Mouse (Mus musculus): ENCODE results near the gene Smn1. TPM values are rescaled to one million over a fixed set of nuclear protein-coding genes. Genes with fewer than 3 reads are reported as not detected.

Gene Smn1
- total and polyA plus RNA-seq, 3 experiments: 31.2 to 122 (median 35.0) TPM

DNA sequence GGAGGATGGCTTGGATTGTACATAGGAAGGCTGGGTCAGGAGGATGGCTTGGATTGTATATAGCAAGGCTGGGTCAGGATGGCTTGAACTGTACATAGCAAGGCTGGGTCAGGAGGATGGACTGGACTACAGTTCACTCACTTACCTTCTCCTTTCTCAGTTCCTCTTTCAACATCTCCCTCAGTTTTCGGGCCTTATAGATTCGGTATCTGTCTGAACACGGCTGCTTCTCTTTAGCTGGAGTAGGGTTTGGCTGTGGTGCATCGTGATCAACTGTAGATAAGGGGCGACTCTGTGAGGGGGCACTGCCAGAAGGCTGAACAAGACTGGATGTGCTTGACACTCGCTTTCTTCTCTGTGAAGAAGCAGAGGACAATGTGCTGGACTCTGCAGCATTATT lies 25.8 kb upstream of the Smn1 start:
- in situ Hi-C loops (cut with MboI; ENCODE audit: low pct_ligation_motif_present, low pct_unique_long_range_greater_than_20kb, low sequenced_read_pairs): no loop called here
- no peaks in the 10 kb centered on the region for H3K9me3 ChIP-seq (replicated peaks; ENCODE audit: low read length)
- H3K27me3 ChIP-seq (replicated peaks): no peaks in the 10 kb centered on the region
- H3K4me3 ChIP-seq (replicated peaks in 1 of 3; ENCODE audit: low read depth in 2 of 3, low read length in 2 of 3, poor library complexity in 1 of 3): no peak overlapping the region
- H3K79me2 ChIP-seq (replicated peaks; ENCODE audit: control insufficient read depth, extremely low read depth, insufficient read depth, poor library complexity, severe bottlenecking): peaks cover 41% of the 10 kb centered on the region
- DNase-seq (ENCODE audit: extremely low read depth): peak; percentile 27
- peak; percentile 91 for TF ChIP-seq IRF4 (IDR thresholded peaks at IDR 0.05; ENCODE audit: low read depth, low read length)
- TF ChIP-seq TBP (conservative IDR thresholded peaks at IDR 0.05; ENCODE audit: low read depth, low read length): no peak
- peak; percentile 87 for TF ChIP-seq EP300 (IDR thresholded peaks at IDR 0.05; ENCODE audit: low read length)
- peaks cover 29 to 55% of the 10 kb centered on the region in 2 experiments for H3K36me3 ChIP-seq (replicated peaks in 1 of 2; ENCODE audit: control insufficient read depth in 1 of 2, insufficient read depth in 1 of 2, low read length in 1 of 2)
- dilution Hi-C loops (cut with MboI; ENCODE audit: extremely low pct_ligation_motif_present, extremely low pct_unique_long_range_greater_than_20kb, low sequenced_read_pairs): no loop called here
- H3K9ac ChIP-seq (ENCODE audit: insufficient read depth, low read depth): no peak overlapping the region
- H3K27ac ChIP-seq (ENCODE audit: insufficient read depth, low read depth): peak overlapping the region; percentile 30
- no peak overlapping the region for H3K4me2 ChIP-seq (ENCODE audit: insufficient read depth, low read depth, poor library complexity, severe bottlenecking)
- peaks cover 14 to 34% of the 10 kb centered on the region in 2 experiments for H3K4me1 ChIP-seq (ENCODE audit: control insufficient read depth in 1 of 2, insufficient read depth in 2 of 2)

DNA sequence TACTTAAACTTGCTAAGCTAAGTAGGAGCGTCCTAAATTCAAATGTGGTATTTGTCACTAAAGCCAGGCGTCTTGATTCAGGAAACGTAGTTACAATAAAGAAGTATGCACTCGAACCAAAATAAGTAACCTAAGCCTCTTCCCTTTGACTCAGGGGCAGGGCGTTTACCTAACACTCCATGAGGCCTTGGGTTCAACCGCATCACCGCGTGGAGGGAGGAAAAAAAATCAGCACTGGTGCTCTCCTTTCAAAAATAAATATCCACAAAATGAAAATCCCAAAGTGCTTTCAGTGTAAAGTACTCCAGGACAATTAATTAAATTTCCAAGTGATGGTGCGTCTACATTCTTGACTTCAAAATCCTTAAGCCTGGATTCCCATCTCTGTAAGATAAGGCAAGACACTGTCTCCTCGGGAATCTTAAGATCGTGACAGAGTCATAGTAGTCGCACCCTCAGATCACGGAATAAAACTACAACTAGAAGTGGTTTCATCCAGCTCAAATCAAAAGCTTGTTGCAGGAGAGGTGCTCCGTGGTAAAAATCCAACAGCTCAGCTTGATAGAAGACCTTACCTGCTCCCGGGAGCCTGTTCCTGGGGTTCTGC lies 21.5 kb upstream of the Smn1 start:
- Histone ChIP-seq H3K4me1 (ENCODE audit: control insufficient read depth in 1 of 2, insufficient read depth in 2 of 2) (peaks cover 14 to 45% of the 10 kb centered on the region in 2 experiments), H3K9ac (ENCODE audit: insufficient read depth, low read depth) (peak overlapping the region; percentile 74), H3K79me2 (replicated peaks; ENCODE audit: control insufficient read depth, extremely low read depth, insufficient read depth, poor library complexity, severe bottlenecking) (peaks cover 41% of the 10 kb centered on the region), H3K4me3 (replicated peaks in 1 of 3; ENCODE audit: low read depth in 2 of 3, low read length in 2 of 3, poor library complexity in 1 of 3) (peak overlapping the region; percentile 74 to 93 (median 89)), H3K9me3 (replicated peaks; ENCODE audit: low read length) (no peaks in the 10 kb centered on the region), H3K27me3 (replicated peaks) (peaks cover 9% of the 10 kb centered on the region), H3K27ac (ENCODE audit: insufficient read depth, low read depth) (no peak overlapping the region), H3K36me3 (replicated peaks in 1 of 2; ENCODE audit: control insufficient read depth in 1 of 2, insufficient read depth in 1 of 2, low read length in 1 of 2) (peaks cover 4 to 14% of the 10 kb centered on the region in 2 experiments), H3K4me2 (ENCODE audit: insufficient read depth, low read depth, poor library complexity, severe bottlenecking) (peak overlapping the region; percentile 98)
- peak; percentile 40 for DNase-seq (ENCODE audit: extremely low read depth)
- TF ChIP-seq CTCF (conservative IDR thresholded peaks at IDR 0.05 in 1 of 2, IDR thresholded peaks at IDR 0.05 in 1 of 2; ENCODE audit: low read depth in 2 of 2, low read length in 2 of 2): no peak
- TF ChIP-seq UBTF (IDR thresholded peaks at IDR 0.05; ENCODE audit: low read depth, low read length): no peak
- no peak for TF ChIP-seq RAD21 (IDR thresholded peaks at IDR 0.05; ENCODE audit: low read depth, low read length)
- TF ChIP-seq MAX (IDR thresholded peaks at IDR 0.05; ENCODE audit: low read length): peak; percentile 36; the same call in 1 of the 2 replicates
- TF ChIP-seq RCOR1 (conservative IDR thresholded peaks at IDR 0.05; ENCODE audit: low read depth, low read length): no peak
- no peak for TF ChIP-seq HCFC1 (IDR thresholded peaks at IDR 0.05; ENCODE audit: low read depth, low read length)
- TF ChIP-seq PAX5 (IDR thresholded peaks at IDR 0.05; ENCODE audit: low read length): no peak
- TF ChIP-seq MYC (IDR thresholded peaks at IDR 0.05; ENCODE audit: low read depth, low read length): peak; percentile 46; the same call in 1 of the 2 replicates
- no peak for TF ChIP-seq BHLHE40 (IDR thresholded peaks at IDR 0.05; ENCODE audit: low read depth, low read length)
- no peak for TF ChIP-seq ETS1 (conservative IDR thresholded peaks at IDR 0.05; ENCODE audit: low read depth, low read length)
- dilution Hi-C loops (cut with MboI; ENCODE audit: extremely low pct_ligation_motif_present, extremely low pct_unique_long_range_greater_than_20kb, low sequenced_read_pairs): no loop called here
- in situ Hi-C loops (cut with MboI; ENCODE audit: low pct_ligation_motif_present, low pct_unique_long_range_greater_than_20kb, low sequenced_read_pairs): loop anchor here (25.0 kb wide), 1 partner anchor 284 kb away; no protein-coding TSS in a partner anchor

Measured in CH12.LX (cell line).